Mouse (Mus musculus): ENCODE results near the gene Dusp7. TPM values are rescaled to one million over a fixed set of nuclear protein-coding genes. Genes with fewer than 3 reads are reported as not detected.

Dusp7 gene
- total RNA-seq, 1 experiment, result 4.5 TPM

DNA sequence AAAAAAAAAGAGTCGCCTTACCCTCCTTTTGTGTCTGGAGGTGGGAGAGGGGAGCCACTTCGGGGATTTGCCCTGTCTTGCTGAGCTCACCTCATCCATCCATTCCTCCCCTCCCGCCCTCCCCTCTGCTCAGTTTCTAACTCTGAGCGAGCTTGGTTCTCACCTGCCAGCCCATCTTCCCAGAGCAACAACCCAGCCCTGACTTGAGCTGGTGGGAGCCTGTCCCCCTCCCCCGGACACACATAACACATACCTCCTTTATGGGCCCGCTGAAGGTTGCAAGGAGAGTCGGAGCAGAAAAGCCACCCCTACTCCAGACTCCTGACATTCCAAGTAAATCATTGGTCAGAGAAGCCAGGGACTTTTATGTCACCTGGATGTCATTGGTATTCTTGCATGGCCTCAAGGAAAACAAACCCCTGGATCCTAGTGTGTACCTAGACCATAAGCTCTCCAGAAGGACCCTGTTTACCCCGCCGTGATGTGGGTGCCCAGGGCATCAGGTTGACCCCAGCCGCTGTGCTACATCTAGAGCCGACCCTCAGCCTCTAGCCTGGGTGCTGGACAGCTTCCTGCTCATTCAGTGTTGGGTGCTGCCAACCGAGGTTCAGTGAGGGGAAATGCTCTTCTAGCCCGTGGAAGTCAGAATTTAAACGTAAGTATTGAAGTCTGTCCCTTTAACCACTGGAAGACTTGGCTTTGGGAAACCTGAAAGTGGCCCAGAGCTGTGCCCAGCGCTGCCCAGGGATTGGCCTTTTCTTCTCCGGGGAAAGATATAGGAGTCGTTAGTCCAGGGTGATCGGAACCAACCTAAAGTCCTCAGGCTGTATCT is 52.8 kb downstream of the Dusp7 start:
- in situ Hi-C loops (cut with MboI; ENCODE audit: low sequenced_read_pairs in 2 of 2, unreplicated experiment in 2 of 2), result loop anchor here (5.0 to 10.0 kb wide), 2 partner anchors 126 to 129 kb away; no protein-coding TSS in a partner anchor
- DNase-seq (ENCODE audit: low read depth, low spot score), result no peak

DNA sequence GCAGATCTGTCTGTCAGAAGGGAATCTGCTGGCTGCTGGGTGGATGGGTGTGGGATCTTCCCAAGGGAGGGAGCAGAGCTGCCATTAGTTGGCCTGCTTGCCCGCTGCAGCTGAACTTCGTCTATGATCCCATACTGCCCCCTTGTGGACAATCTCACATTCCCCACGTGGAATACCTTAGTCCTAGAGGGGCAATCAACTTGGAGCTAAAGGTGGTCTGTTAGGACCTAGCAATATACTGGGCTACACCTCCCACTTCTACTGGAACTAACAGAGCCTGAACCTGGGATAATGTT is 53.4 kb downstream of the Dusp7 start:
- Histone ChIP-seq H3K27ac (ENCODE audit: insufficient read depth, low read depth, low read length, poor library complexity, severe bottlenecking) (no peak overlapping the region), H3K4me1 (ENCODE audit: control insufficient read depth in 2 of 2, insufficient read depth in 2 of 2, low read length in 2 of 2, poor library complexity in 1 of 2) (peaks cover 0 to 20% of the 10 kb centered on the region in 2 experiments; a peak in 2 of 4 replicates), H3K9ac (ENCODE audit: insufficient read depth, low read depth, low read length, poor library complexity, severe bottlenecking) (no peak overlapping the region), H3K9me3 (ENCODE audit: control insufficient read depth, insufficient read depth, low read depth, low read length) (no peaks in the 10 kb centered on the region), H3K36me3 (ENCODE audit: control insufficient read depth, insufficient read depth, low read length, poor library complexity, severe bottlenecking) (no peaks in the 10 kb centered on the region), H3K4me3 (ENCODE audit: insufficient read depth in 1 of 2, low read depth in 1 of 2, low read length in 2 of 2, poor library complexity in 1 of 2, severe bottlenecking in 1 of 2) (no peak overlapping the region)
- in situ Hi-C loops (cut with MboI; ENCODE audit: low sequenced_read_pairs in 2 of 2, unreplicated experiment in 2 of 2), result loop anchor here (5.0 to 10.0 kb wide), 2 partner anchors 127 to 130 kb away; no protein-coding TSS in a partner anchor
- DNase-seq (ENCODE audit: low read depth, low spot score), result peak; percentile 89
- TF ChIP-seq MAFK (IDR thresholded peaks at IDR 0.05; ENCODE audit: insufficient read depth, low read depth, low read length), result no peak
- TF ChIP-seq ZC3H11A (IDR thresholded peaks at IDR 0.05; ENCODE audit: borderline replicate concordance, low read depth, low read length), result peak; percentile 91
- TF ChIP-seq ZNF384 (IDR thresholded peaks at IDR 0.05; ENCODE audit: low read depth, low read length), result no peak
- no peak for TF ChIP-seq HCFC1 (IDR thresholded peaks at IDR 0.05; ENCODE audit: borderline replicate concordance, insufficient read depth, low read length)
- TF ChIP-seq CHD2 (IDR thresholded peaks at IDR 0.05; ENCODE audit: low read depth, low read length), result no peak

More for the DNA sequence above, 52.8 kb downstream of the Dusp7 start:
- Histone ChIP-seq H3K4me3 (ENCODE audit: insufficient read depth in 1 of 2, low read depth in 1 of 2, low read length in 2 of 2, poor library complexity in 1 of 2, severe bottlenecking in 1 of 2) (peak overlapping the region; percentile 5 to 26; a peak in 2 of 4 replicates), H3K4me1 (ENCODE audit: control insufficient read depth in 2 of 2, insufficient read depth in 2 of 2, low read length in 2 of 2, poor library complexity in 1 of 2) (peaks cover 0 to 20% of the 10 kb centered on the region in 2 experiments; a peak in 2 of 4 replicates), H3K36me3 (ENCODE audit: control insufficient read depth, insufficient read depth, low read length, poor library complexity, severe bottlenecking) (no peaks in the 10 kb centered on the region), H3K9ac (ENCODE audit: insufficient read depth, low read depth, low read length, poor library complexity, severe bottlenecking) (no peak overlapping the region), H3K9me3 (ENCODE audit: control insufficient read depth, insufficient read depth, low read depth, low read length) (no peaks in the 10 kb centered on the region), H3K27ac (ENCODE audit: insufficient read depth, low read depth, low read length, poor library complexity, severe bottlenecking) (no peak overlapping the region)
- TF ChIP-seq HCFC1 (IDR thresholded peaks at IDR 0.05; ENCODE audit: borderline replicate concordance, insufficient read depth, low read length), result no peak
- TF ChIP-seq CHD2 (IDR thresholded peaks at IDR 0.05; ENCODE audit: low read depth, low read length), result no peak
- no peak for TF ChIP-seq ZC3H11A (IDR thresholded peaks at IDR 0.05; ENCODE audit: borderline replicate concordance, low read depth, low read length)
- TF ChIP-seq MAFK (IDR thresholded peaks at IDR 0.05; ENCODE audit: insufficient read depth, low read depth, low read length), result no peak
- TF ChIP-seq ZNF384 (IDR thresholded peaks at IDR 0.05; ENCODE audit: low read depth, low read length), result no peak

Other genes with a start within 250 kb of the Dusp7 start
- gene Glyctk, start 210.5 kb upstream of the Dusp7 start, total RNA-seq (2012; rRNA removed), result 3.2 and 5.5 TPM in 2 replicates
- 83.7 and 95.8 TPM in 2 replicates for gene Wdr82, start 197.7 kb upstream of the Dusp7 start, total RNA-seq (2012; rRNA removed)
- gene Ppm1m, start 168.9 kb upstream of the Dusp7 start, total RNA-seq (2012; rRNA removed), result 40.6 and 53.9 TPM in 2 replicates
- 135 and 139 TPM in 2 replicates for gene Twf2, start 165.5 kb upstream of the Dusp7 start, total RNA-seq (2012; rRNA removed)
- 0.09 TPM in 1 of 2 replicates, not detected in the other for gene Tlr9, start 146.0 kb upstream of the Dusp7 start, total RNA-seq (2012; rRNA removed)
- 36.1 and 48.5 TPM in 2 replicates for gene Alas1, start 120.0 kb upstream of the Dusp7 start, total RNA-seq (2012; rRNA removed)
- 19.3 and 21.2 TPM in 2 replicates for gene Poc1a, start 87.6 kb upstream of the Dusp7 start, total RNA-seq (2012; rRNA removed)
- 43.7 and 61.2 TPM in 2 replicates for gene Rpl29, start 60.8 kb downstream of the Dusp7 start, total RNA-seq (2012; rRNA removed)
- gene Acy1, start 69.7 kb downstream of the Dusp7 start, total RNA-seq (2012; rRNA removed), result 28.8 and 40.3 TPM in 2 replicates
- 1.9 and 4.2 TPM in 2 replicates for gene Abhd14b, start 78.8 kb downstream of the Dusp7 start, total RNA-seq (2012; rRNA removed)
- gene Abhd14a, start 79.0 kb downstream of the Dusp7 start, total RNA-seq (2012; rRNA removed), result 23.0 and 55.6 TPM in 2 replicates
- 140 and 176 TPM in 2 replicates for gene Pcbp4, start 84.7 kb downstream of the Dusp7 start, total RNA-seq (2012; rRNA removed)
- 0.22 and 0.58 TPM in 2 replicates for gene Gpr62, start 97.3 kb downstream of the Dusp7 start, total RNA-seq (2012; rRNA removed)
- 187 and 223 TPM in 2 replicates for gene Rrp9, start 107.3 kb downstream of the Dusp7 start, total RNA-seq (2012; rRNA removed)
- gene Parp3, start 108.3 kb downstream of the Dusp7 start, total RNA-seq (2012; rRNA removed), result 2.2 and 6.0 TPM in 2 replicates
- 1.7 TPM in 1 of 2 replicates, not detected in the other for gene Iqcf1, start 131.3 kb downstream of the Dusp7 start, total RNA-seq (2012; rRNA removed)
- 0.89 TPM in 1 of 2 replicates, not detected in the other for gene Iqcf5, start 145.9 kb downstream of the Dusp7 start, total RNA-seq (2012; rRNA removed)
- gene Iqcf3, start 193.0 kb downstream of the Dusp7 start, total RNA-seq (2012; rRNA removed), result not detected in 2 replicates
- gene Iqcf4, start 202.4 kb downstream of the Dusp7 start, total RNA-seq (2012; rRNA removed), result not detected in 2 replicates